ENCODE assay signal across 19 mouse cellular contexts in genomic region chr3:127868046-127868758, GRCm38 (mm10). TPM values are rescaled to one million over a fixed set of nuclear protein-coding genes. Genes with fewer than 3 reads are reported as not detected.
DNase-seq lines count a peak whose midpoint lies in the region; ATAC-seq and TF ChIP-seq lines count a peak whose summit lies in the region.
"Had no signal": no experiment of that assay in that cellular context is flagged by ENCODE, and none has a peak within 500 bp of the region (broad histone marks: within the 10 kb centered on the region; RNA-seq: fewer than 3 reads in every experiment).

No protein-coding gene starts in this region.

- no peak overlapping the region for H3K9ac ChIP-seq in midbrain, embryonic 16.5 days (ENCODE audit: low read depth, low read length)
- no peak overlapping the region for H3K9ac ChIP-seq in midbrain, embryonic 14.5 days (replicated peaks; ENCODE audit: low read length)
- no peak overlapping the region for H3K9ac ChIP-seq in forebrain, postnatal 0 days
- H3K9ac ChIP-seq: heart, embryonic 15.5 days; limb, embryonic 15.5 days; neural tube, embryonic 12.5 days had no signal

- no peak for DNase-seq in frontal cortex, postnatal 14 days (ENCODE audit: low spot score in 2 of 2)
- no peak for DNase-seq in midbrain, embryonic 14.5 days
- peak; percentile 11 for DNase-seq in forebrain, postnatal 0 days
- DNase-seq in thymus, postnatal 14 days = peak; percentile 59
- DNase-seq in adrenal gland, postnatal 4 days (ENCODE audit: low spot score in 2 of 2) = no peak
- DNase-seq in urinary bladder, adult 18-20 months (ENCODE audit: low spot score in 2 of 2) = no peak
- DNase-seq: adrenal gland, postnatal 10 days; cerebellum, adult 8-10 months; heart, adult 18-20 months; kidney, postnatal 4 days; lung, adult 18-20 months; lung, postnatal 4 days; spleen, adult 18-20 months had no signal

- no peak overlapping the region for H3K4me2 ChIP-seq in midbrain, embryonic 16.5 days (ENCODE audit: low read length)
- H3K4me2 ChIP-seq in midbrain, embryonic 14.5 days (ENCODE audit: low read length) = no peak overlapping the region
- H3K4me2 ChIP-seq in forebrain, postnatal 0 days (ENCODE audit: low read depth) = no peak overlapping the region
- H3K4me2 ChIP-seq: heart, embryonic 15.5 days; limb, embryonic 15.5 days; neural tube, embryonic 12.5 days had no signal

- TF ChIP-seq CTCF in forebrain, postnatal 0 days (IDR thresholded peaks at IDR 0.05; ENCODE audit: low read depth) = no peak

- ATAC-seq in frontal cortex, adult (ENCODE audit: low TSS enrichment) = peak; percentile 35
- no peak for ATAC-seq in midbrain, embryonic 16.5 days
- no peak for ATAC-seq in midbrain, embryonic 14.5 days (ENCODE audit: low FRiP score, low TSS enrichment)
- ATAC-seq in forebrain, postnatal 0 days = peak; percentile 55; the same call in 1 of the 2 replicates

- WGBS in midbrain, embryonic 16.5 days = 43% methylated on average over 9 of the region's 9 CpGs
- 60% methylated on average over 9 of the region's 9 CpGs for WGBS in midbrain, embryonic 14.5 days
- WGBS in forebrain, postnatal 0 days = 20% methylated on average over 9 of the region's 9 CpGs

- H3K4me1 ChIP-seq in midbrain, embryonic 16.5 days (ENCODE audit: control insufficient read depth, insufficient read depth, low read length) = peaks cover 2% of the 10 kb centered on the region; the same call in 1 of the 2 replicates
- no peaks in the 10 kb centered on the region; the same call in 1 of the 2 replicates for H3K4me1 ChIP-seq in midbrain, embryonic 14.5 days (ENCODE audit: control insufficient read depth, insufficient read depth, low read length)
- no peaks in the 10 kb centered on the region for H3K4me1 ChIP-seq in forebrain, postnatal 0 days (ENCODE audit: insufficient read depth)

- H3K4me3 ChIP-seq in midbrain, embryonic 16.5 days (ENCODE audit: low read depth, low read length) = no peak overlapping the region
- H3K4me3 ChIP-seq in midbrain, embryonic 14.5 days (replicated peaks; ENCODE audit: low read depth, low read length) = no peak overlapping the region
- H3K4me3 ChIP-seq in forebrain, postnatal 0 days (ENCODE audit: low read depth, low read length) = no peak overlapping the region
- H3K4me3 ChIP-seq: heart, embryonic 15.5 days; limb, embryonic 15.5 days; neural tube, embryonic 12.5 days had no signal

- no peaks in the 10 kb centered on the region for H3K36me3 ChIP-seq in midbrain, embryonic 16.5 days (ENCODE audit: control insufficient read depth, insufficient read depth, low read length)
- no peaks in the 10 kb centered on the region for H3K36me3 ChIP-seq in midbrain, embryonic 14.5 days (ENCODE audit: control insufficient read depth, insufficient read depth, low read length)
- H3K36me3 ChIP-seq in forebrain, postnatal 0 days (ENCODE audit: insufficient read depth) = no peaks in the 10 kb centered on the region
- H3K36me3 ChIP-seq: heart, embryonic 15.5 days; limb, embryonic 15.5 days; neural tube, embryonic 12.5 days had no signal

- H3K27ac ChIP-seq in midbrain, embryonic 16.5 days (ENCODE audit: low read length) = peak overlapping the region; percentile 39
- no peak overlapping the region for H3K27ac ChIP-seq in midbrain, embryonic 14.5 days (replicated peaks; ENCODE audit: low read depth, low read length)
- H3K27ac ChIP-seq in forebrain, postnatal 0 days (ENCODE audit: low read depth, low read length) = 0 out of 2 replicates have a peak overlapping the region, but pooled peaks have one; percentile 15
- H3K27ac ChIP-seq: heart, embryonic 15.5 days; limb, embryonic 15.5 days; neural tube, embryonic 12.5 days had no signal

- no peaks in the 10 kb centered on the region for H3K9me3 ChIP-seq in midbrain, embryonic 16.5 days (replicated peaks; ENCODE audit: control insufficient read depth, low read length, poor library complexity, severe bottlenecking)
- no peaks in the 10 kb centered on the region for H3K9me3 ChIP-seq in midbrain, embryonic 14.5 days (ENCODE audit: control insufficient read depth, low read length)
- no peaks in the 10 kb centered on the region for H3K9me3 ChIP-seq in forebrain, postnatal 0 days (ENCODE audit: low read length)
- H3K9me3 ChIP-seq: heart, embryonic 15.5 days; limb, embryonic 15.5 days; neural tube, embryonic 12.5 days had no signal

- no peaks in the 10 kb centered on the region for H3K27me3 ChIP-seq in midbrain, embryonic 16.5 days (ENCODE audit: control insufficient read depth, insufficient read depth, low read depth, low read length)
- H3K27me3 ChIP-seq in midbrain, embryonic 14.5 days (ENCODE audit: control insufficient read depth, insufficient read depth, low read length) = no peaks in the 10 kb centered on the region
- no peaks in the 10 kb centered on the region for H3K27me3 ChIP-seq in forebrain, postnatal 0 days (ENCODE audit: insufficient read depth, low read length)
- H3K27me3 ChIP-seq: CH12.LX; heart, embryonic 15.5 days; limb, embryonic 15.5 days; neural tube, embryonic 12.5 days had no signal

RNA-seq across cellular contexts. Expression of gene Fam241a, which starts 27.9 kb away (rescaled TPM):
- 6.8 and 8.5 TPM in 2 replicates for polyA plus RNA-seq in midbrain, embryonic 16.5 days (2015; fragmentation: Nextera tagmentation; extraction: Ambion mirVana)
- polyA plus RNA-seq in midbrain, embryonic 14.5 days (2014; fragmentation: Nextera tagmentation; extraction: Ambion mirVana) = 9.2 and 9.6 TPM in 2 replicates
- total RNA-seq in forebrain, postnatal 0 days (2014; rRNA removed) = 7.4 and 15.5 TPM in 2 replicates
- polyA plus RNA-seq in forebrain, postnatal 0 days (2015; fragmentation: Nextera tagmentation; extraction: Ambion mirVana) = 12.4 and 13.7 TPM in 2 replicates
- 1 to 10 TPM; 4.7 to 6.5 TPM for total RNA-seq in adrenal gland, postnatal 4 days (2021)

RNA-seq across cellular contexts. Expression of gene Ap1ar, which starts 30.9 kb away (rescaled TPM):
- 90.2 and 92.1 TPM in 2 replicates for polyA plus RNA-seq in midbrain, embryonic 16.5 days (2015; fragmentation: Nextera tagmentation; extraction: Ambion mirVana)
- polyA plus RNA-seq in midbrain, embryonic 14.5 days (2014; fragmentation: Nextera tagmentation; extraction: Ambion mirVana) = 83.4 and 89.2 TPM in 2 replicates
- 119 and 124 TPM in 2 replicates for total RNA-seq in forebrain, postnatal 0 days (2014; rRNA removed)
- 44.7 and 68.0 TPM in 2 replicates for polyA plus RNA-seq in forebrain, postnatal 0 days (2015; fragmentation: Nextera tagmentation; extraction: Ambion mirVana)
- 10 to 100 TPM; 31.3 to 40.7 TPM for total RNA-seq in adrenal gland, postnatal 4 days (2021)

Comparison
In these comparisons a context has a peak if more than half of its experiments do, and no peak if none do; other contexts are left out.
1. ATAC-seq: peak in frontal cortex, adult (single experiment) and forebrain, postnatal 0 days (single experiment); none in midbrain, embryonic 16.5 days (single experiment) and midbrain, embryonic 14.5 days (single experiment).
2. DNase-seq: peak in forebrain, postnatal 0 days (single experiment) and thymus, postnatal 14 days (single experiment); none in frontal cortex, postnatal 14 days (0 of 2), midbrain, embryonic 14.5 days (single experiment), adrenal gland, postnatal 4 days (0 of 2) and urinary bladder, adult 18-20 months (0 of 2).